Mouse (Mus musculus) lung, embryonic 15.5 days (tissue): Measurements from ENCODE around the gene Rad50. TPM values are rescaled to one million over a fixed set of nuclear protein-coding genes. Genes with fewer than 3 reads are reported as not detected.

Experiments
- ATAC-seq: fragments of 200-750 bp; cut with Nextera tagmentation; 2 replicates; pipeline ENCODE4 v1.8.0; 2017; ENCODE audit warnings: moderate number of reproducible peaks, borderline replicate concordance; ENCODE audit not compliant: low FRiP score, low TSS enrichment; ENCODE audit errors: extremely low read depth
- H3K27ac ChIP-seq: fragments of 300-500 bp; sonication (generic); 2 replicates; pipeline ENCODE4 v1.5.1; 2015; ENCODE audit warnings: moderate library complexity, mild to moderate bottlenecking, inconsistent platforms
- H3K27me3 ChIP-seq: fragments of 300-500 bp; sonication (generic); 2 replicates; pipeline ENCODE4 v1.6.1; 2015; ENCODE audit warnings: inconsistent platforms
- H3K36me3 ChIP-seq: fragments of 300-500 bp; sonication (generic); 2 replicates; pipeline ENCODE4 v1.6.1; 2015; ENCODE audit warnings: inconsistent platforms
- H3K4me1 ChIP-seq: fragments of 300-500 bp; sonication (generic); 2 replicates; pipeline ENCODE4 v1.6.1; 2015; ENCODE audit warnings: inconsistent platforms
- H3K4me2 ChIP-seq: fragments of 300-500 bp; sonication (generic); 2 replicates; pipeline ENCODE4 v1.6.1; 2015; ENCODE audit warnings: inconsistent platforms, mild to moderate bottlenecking, moderate library complexity
- H3K4me3 ChIP-seq: fragments of 300-500 bp; sonication (generic); 2 replicates; pipeline ENCODE4 v1.5.1; 2015; ENCODE audit warnings: mild to moderate bottlenecking, inconsistent platforms
- H3K9ac ChIP-seq: fragments of 300-500 bp; sonication (generic); 2 replicates; pipeline ENCODE4 v1.6.1; 2015; ENCODE audit warnings: inconsistent platforms
- H3K9me3 ChIP-seq: fragments of 300-500 bp; sonication (generic); 2 replicates; pipeline ENCODE4 v1.6.1; 2016; ENCODE audit warnings: inconsistent platforms
- WGBS: fragments of 180-500 bp; shearing (Covaris S2); methylation state at CpG from one replicate; pipeline ENCODE4 v1.1.7; 2015; 5-methylcytosine and 5-hydroxymethylcytosine counted together
- polyA plus RNA-seq: library from polyadenylated mRNA; unstranded; fragments of >200 nt; fragmentation: Nextera tagmentation; extraction: Ambion mirVana; gene quantifications from 2 replicates; pipeline ENCODE4 v1.2.1, GENCODE M21; 2015

The Rad50 gene
- polyA plus RNA-seq, 1 experiment from 2014 or later = 33.5 TPM

DNA sequence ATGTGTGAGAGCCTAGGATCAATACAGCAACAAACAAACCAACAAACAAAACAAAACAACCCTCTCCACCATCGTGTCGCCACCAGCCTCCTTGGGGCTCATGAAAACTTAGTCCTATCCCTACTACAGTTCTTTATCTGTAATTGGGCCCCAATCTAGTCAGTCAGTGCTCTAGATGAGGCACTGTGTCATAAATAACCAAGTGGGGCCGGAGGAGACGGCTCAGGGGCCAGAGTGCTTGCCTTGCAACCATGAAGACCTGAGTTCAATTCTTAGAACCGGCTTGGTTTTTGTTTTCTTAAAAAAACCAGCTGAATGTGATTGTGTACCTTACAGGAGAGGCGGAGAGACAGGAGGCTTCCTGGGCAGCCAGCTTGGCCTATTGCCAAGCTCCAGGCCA, 91.9 kb downstream of the Rad50 start:
- WGBS = 53% methylated on average over 6 of the region's 6 CpGs
- Histone ChIP-seq H3K27me3 (no peaks in the 10 kb centered on the region), H3K9me3 (no peaks in the 10 kb centered on the region), H3K4me2 (no peak overlapping the region), H3K9ac (no peak overlapping the region), H3K4me3 (no peak overlapping the region), H3K36me3 (no peaks in the 10 kb centered on the region), H3K4me1 (no peaks in the 10 kb centered on the region), H3K27ac (no peak overlapping the region)
- no peak for ATAC-seq

DNA sequence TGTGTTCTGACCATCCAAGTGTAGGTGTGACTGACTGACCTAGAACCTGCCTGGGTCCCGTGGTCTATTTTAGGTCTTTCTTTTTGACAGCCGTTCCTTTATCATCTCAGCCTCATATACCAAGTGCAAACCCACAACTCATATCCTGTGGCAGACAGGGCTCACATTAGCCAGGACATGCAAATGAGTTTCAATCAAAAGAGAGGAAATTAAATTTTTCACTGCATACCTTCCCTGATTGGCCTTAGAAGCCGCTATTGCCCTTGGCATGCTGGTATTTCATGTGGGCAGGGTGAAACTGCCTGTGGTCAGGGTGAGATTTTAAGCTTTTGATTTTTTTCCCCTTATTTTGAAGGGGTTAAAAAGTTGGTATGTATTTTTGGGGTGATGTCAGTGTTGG, 97.4 kb downstream of the Rad50 start:
- Histone ChIP-seq H3K27ac (no peak overlapping the region), H3K9ac (no peak overlapping the region), H3K36me3 (no peaks in the 10 kb centered on the region), H3K4me1 (no peaks in the 10 kb centered on the region; the same call in 1 of the 2 replicates), H3K4me3 (no peak overlapping the region), H3K9me3 (no peaks in the 10 kb centered on the region), H3K4me2 (no peak overlapping the region), H3K27me3 (no peaks in the 10 kb centered on the region)
- WGBS = 69% methylated on average over 3 of the region's 3 CpGs
- no peak for ATAC-seq

DNA sequence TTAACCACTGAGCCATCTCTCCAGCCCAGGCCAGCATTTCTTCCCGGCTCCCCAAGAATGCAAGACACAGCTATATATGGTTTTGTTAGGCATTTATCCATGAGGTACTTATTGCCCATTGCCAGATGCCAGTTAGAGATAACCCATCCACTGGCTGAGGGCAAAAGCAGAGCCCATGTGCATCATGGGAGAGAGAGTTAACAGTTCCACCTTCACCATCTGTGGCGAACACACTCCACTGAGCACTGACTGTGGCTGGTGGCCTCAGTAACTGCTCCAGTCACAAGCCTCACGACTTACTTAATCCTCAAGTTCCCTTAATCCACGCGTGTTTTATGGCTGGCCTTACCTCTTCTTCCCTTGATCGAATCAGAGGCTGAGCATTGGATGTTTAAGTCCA, 97.9 kb downstream of the Rad50 start:
- H3K36me3 ChIP-seq = no peaks in the 10 kb centered on the region
- 79% methylated on average over 6 of the region's 6 CpGs for WGBS
- no peak overlapping the region for H3K27ac ChIP-seq
- no peak overlapping the region for H3K9ac ChIP-seq
- H3K4me3 ChIP-seq = no peak overlapping the region
- no peaks in the 10 kb centered on the region for H3K27me3 ChIP-seq
- no peak for ATAC-seq
- H3K9me3 ChIP-seq = no peaks in the 10 kb centered on the region
- H3K4me1 ChIP-seq = no peaks in the 10 kb centered on the region; the same call in 1 of the 2 replicates
- H3K4me2 ChIP-seq = no peak overlapping the region

DNA sequence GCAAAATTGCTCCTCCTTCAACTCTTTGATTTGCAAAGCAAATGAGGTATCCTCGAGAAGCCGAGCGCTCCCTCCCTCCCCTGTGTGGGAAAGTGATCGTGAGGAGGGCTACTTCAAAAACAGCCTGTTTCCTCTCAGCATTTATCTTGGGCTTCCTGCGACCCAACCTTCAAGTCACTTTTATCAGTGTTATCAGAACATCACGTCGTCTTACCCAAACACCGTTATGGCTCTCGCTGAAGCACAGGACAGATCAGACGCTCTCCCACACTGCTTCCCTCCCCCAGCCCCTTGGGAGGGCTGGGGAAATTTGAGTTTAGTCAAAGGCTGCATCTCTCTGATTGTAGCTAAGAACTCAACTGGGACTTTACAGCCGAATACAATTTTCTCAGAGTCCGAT, 101.5 kb downstream of the Rad50 start:
- Histone ChIP-seq H3K27me3 (no peaks in the 10 kb centered on the region), H3K9ac (no peak overlapping the region), H3K9me3 (no peaks in the 10 kb centered on the region), H3K36me3 (no peaks in the 10 kb centered on the region), H3K4me2 (no peak overlapping the region), H3K27ac (no peak overlapping the region), H3K4me3 (no peak overlapping the region), H3K4me1 (no peaks in the 10 kb centered on the region; the same call in 1 of the 2 replicates)
- ATAC-seq = no peak
- WGBS = 6% methylated on average over 12 of the region's 12 CpGs

DNA sequence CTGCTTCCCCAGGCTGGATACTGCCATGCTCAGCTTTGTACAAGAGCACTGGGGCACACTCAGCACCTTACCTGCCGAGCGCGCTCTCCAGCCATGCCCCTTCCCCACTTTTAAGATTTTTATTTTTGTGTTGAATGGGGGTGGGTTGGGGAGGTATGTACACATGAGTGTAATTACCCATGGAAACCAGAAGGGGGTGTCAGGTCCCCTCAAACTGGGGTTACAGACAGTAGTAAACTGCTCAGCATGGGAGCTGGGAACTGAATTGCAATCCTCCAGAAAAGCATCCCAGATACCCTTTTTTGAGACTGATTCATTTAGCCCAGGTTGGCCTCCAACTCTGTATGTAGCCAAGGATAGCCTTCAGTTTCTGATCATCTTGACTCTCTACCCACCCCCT, 102.1 kb downstream of the Rad50 start:
- Histone ChIP-seq H3K4me1 (no peaks in the 10 kb centered on the region; the same call in 1 of the 2 replicates), H3K4me3 (no peak overlapping the region), H3K4me2 (no peak overlapping the region), H3K27me3 (no peaks in the 10 kb centered on the region), H3K9me3 (no peaks in the 10 kb centered on the region), H3K9ac (no peak overlapping the region), H3K27ac (no peak overlapping the region), H3K36me3 (0 out of 2 replicates have a peak, but pooled peaks cover 1% of the 10 kb centered on the region)
- no peak for ATAC-seq
- WGBS = 91% methylated on average over 3 of the region's 3 CpGs

Other genes with a start within 250 kb of the Rad50 start
- not detected in 2 replicates for gene Gm9837, start 236.8 kb downstream of the Rad50 start, polyA plus RNA-seq
- not detected in 2 replicates for gene Gm9945, start 227.2 kb downstream of the Rad50 start, polyA plus RNA-seq
- gene Sowaha, start 227.0 kb downstream of the Rad50 start, polyA plus RNA-seq = 0.06 and 0.24 TPM in 2 replicates
- gene Sept8, start 188.1 kb downstream of the Rad50 start, polyA plus RNA-seq = 24.3 and 25.1 TPM in 2 replicates
- gene Kif3a, start 139.9 kb downstream of the Rad50 start, polyA plus RNA-seq = 61.6 and 65.7 TPM in 2 replicates
- gene Il4, start 88.7 kb downstream of the Rad50 start, polyA plus RNA-seq = 1.2 TPM in 2 replicates
- gene Il13, start 72.6 kb downstream of the Rad50 start, polyA plus RNA-seq = 0.12 TPM in 1 of 2 replicates, not detected in the other
- 0.15 TPM in 1 of 2 replicates, not detected in the other for gene Il5, start 13.5 kb upstream of the Rad50 start, polyA plus RNA-seq
- gene Irf1, start 62.7 kb upstream of the Rad50 start, polyA plus RNA-seq = 24.8 and 28.7 TPM in 2 replicates
- 0.22 and 0.36 TPM in 2 replicates for gene Gm17334, start 65.9 kb upstream of the Rad50 start, polyA plus RNA-seq
- 1.0 and 2.5 TPM in 2 replicates for gene Gm12216, start 151.9 kb upstream of the Rad50 start, polyA plus RNA-seq
- 8.0 and 8.9 TPM in 2 replicates for gene Slc22a5, start 184.3 kb upstream of the Rad50 start, polyA plus RNA-seq